Mouse (Mus musculus): Measurements from ENCODE around the gene BC055324. TPM values are rescaled to one million over a fixed set of nuclear protein-coding genes. Genes with fewer than 3 reads are reported as not detected.

BC055324 gene
- total RNA-seq, 1 experiment from 2014 or later: 26.8 TPM

Other genes with a start within 250 kb of the BC055324 start
- 11.9 and 12.6 TPM in 2 replicates for gene Kifap3, start 215.2 kb downstream of the BC055324 start, total RNA-seq (2017)
- gene Scyl3, start 65.7 kb downstream of the BC055324 start, total RNA-seq (2017): 12.9 and 26.4 TPM in 2 replicates
- 13.9 and 22.5 TPM in 2 replicates for gene Mettl18, start 93 bp upstream of the BC055324 start, total RNA-seq (2017)
- gene Sele, start 53.4 kb upstream of the BC055324 start, total RNA-seq (2017): 0.05 TPM in 1 of 2 replicates, not detected in the other
- 275 and 283 TPM in 2 replicates for gene Sell, start 67.2 kb upstream of the BC055324 start, total RNA-seq (2017)
- gene Selp, start 120.5 kb upstream of the BC055324 start, total RNA-seq (2017): 5.2 and 5.9 TPM in 2 replicates
- gene F5, start 157.0 kb upstream of the BC055324 start, total RNA-seq (2017): 1.6 and 2.1 TPM in 2 replicates

All from common myeloid progenitor, adult 5-6 weeks (primary cell).